ENCODE assay signal across 9 mouse cellular contexts in genomic region chr2:126245446-126245845, GRCm38 (mm10). TPM values are rescaled to one million over a fixed set of nuclear protein-coding genes. Genes with fewer than 3 reads are reported as not detected.
DNase-seq lines count a peak whose midpoint lies in the region; ATAC-seq and TF ChIP-seq lines count a peak whose summit lies in the region.
"Had no signal": no experiment of that assay in that cellular context is flagged by ENCODE, and none has a peak within 500 bp of the region (broad histone marks: within the 10 kb centered on the region; RNA-seq: fewer than 3 reads in every experiment).

No protein-coding gene starts in this region.

- H3K9me3 ChIP-seq in kidney, postnatal 0 days (replicated peaks; ENCODE audit: low read length): no peaks in the 10 kb centered on the region
- no peaks in the 10 kb centered on the region for H3K9me3 ChIP-seq in limb, embryonic 14.5 days (ENCODE audit: control insufficient read depth, low read length)

- peak; percentile 33 for DNase-seq in kidney, postnatal 0 days (ENCODE audit: low spot score)
- no peak for DNase-seq in kidney, adult 11 months
- DNase-seq in NIH3T3 (ENCODE audit: low read depth): peak; percentile 80
- peak; percentile 5 for DNase-seq in embryo, embryonic 9.5 days (ENCODE audit: extremely low spot score)
- peak; percentile 11 for DNase-seq in limb, embryonic 14.5 days (ENCODE audit: low spot score)
- no peak for DNase-seq in spleen, postnatal 14 days (ENCODE audit: low spot score in 2 of 2)

- H3K4me2 ChIP-seq in kidney, postnatal 0 days (ENCODE audit: low read length): no peak overlapping the region
- H3K4me2 ChIP-seq in limb, embryonic 14.5 days (replicated peaks; ENCODE audit: low read depth, low read length, severe bottlenecking): no peak overlapping the region

- peak; percentile 57 for TF ChIP-seq CTCF in kidney, postnatal 0 days (IDR thresholded peaks at IDR 0.05; ENCODE audit: low read depth)

- H3K36me3 ChIP-seq in kidney, postnatal 0 days (ENCODE audit: insufficient read depth, low read length): no peaks in the 10 kb centered on the region
- no peaks in the 10 kb centered on the region for H3K36me3 ChIP-seq in limb, embryonic 14.5 days (ENCODE audit: control insufficient read depth, insufficient read depth, low read length)

- no peak for ATAC-seq in kidney, postnatal 0 days (replicated peaks; ENCODE audit: low FRiP score, low read depth)
- ATAC-seq in limb, embryonic 14.5 days (ENCODE audit: low FRiP score, low read depth): no peak
- no peak for ATAC-seq in megakaryocyte-erythroid progenitor cell, adult 5-6 weeks (replicated peaks; ENCODE audit: low FRiP score, low TSS enrichment, poor library complexity, severe bottlenecking)

- TF ChIP-seq POLR2A in limb, embryonic 14.5 days (IDR thresholded peaks at IDR 0.05; ENCODE audit: borderline replicate concordance, extremely low read depth, insufficient read depth, insufficient read length): no peak

- no peak overlapping the region for H3K4me3 ChIP-seq in kidney, postnatal 0 days (replicated peaks; ENCODE audit: low read depth, low read length)
- no peak overlapping the region for H3K4me3 ChIP-seq in limb, embryonic 14.5 days (replicated peaks; ENCODE audit: low read length)

- H3K27me3 ChIP-seq in kidney, postnatal 0 days (ENCODE audit: insufficient read depth, low read length): no peaks in the 10 kb centered on the region
- no peaks in the 10 kb centered on the region for H3K27me3 ChIP-seq in limb, embryonic 14.5 days (ENCODE audit: control insufficient read depth, insufficient read depth, low read length)

- 32% methylated on average over 2 of the region's 2 CpGs for WGBS in kidney, postnatal 0 days
- WGBS in limb, embryonic 14.5 days: 38% methylated on average over 2 of the region's 2 CpGs

- no peak overlapping the region for H3K9ac ChIP-seq in kidney, postnatal 0 days (ENCODE audit: low read depth, low read length)
- no peak overlapping the region for H3K9ac ChIP-seq in limb, embryonic 14.5 days (ENCODE audit: low read depth, low read length, severe bottlenecking)

- H3K27ac ChIP-seq in kidney, postnatal 0 days: no peak overlapping the region
- H3K27ac ChIP-seq in limb, embryonic 14.5 days (replicated peaks; ENCODE audit: low read depth, low read length): no peak overlapping the region

- no peaks in the 10 kb centered on the region for H3K4me1 ChIP-seq in kidney, postnatal 0 days (replicated peaks; ENCODE audit: insufficient read depth, low read length)
- no peaks in the 10 kb centered on the region for H3K4me1 ChIP-seq in limb, embryonic 14.5 days (ENCODE audit: control insufficient read depth, insufficient read depth, low read length)

RNA-seq across cellular contexts. Expression of gene Gm17555, which starts 30.5 kb away (rescaled TPM):
- not detected in 2 replicates for polyA plus RNA-seq in kidney, postnatal 0 days (2015; fragmentation: Nextera tagmentation; extraction: Ambion mirVana)
- not detected in 2 replicates for polyA plus RNA-seq in limb, embryonic 14.5 days (2012; rRNA removed)
- not detected in 2 replicates for polyA plus RNA-seq in limb, embryonic 14.5 days (2014; fragmentation: Nextera tagmentation; extraction: Ambion mirVana)
- total RNA-seq in megakaryocyte-erythroid progenitor cell, adult 5-6 weeks (2014; fragmentation: Nextera tagmentation): not detected in 2 replicates
- total RNA-seq in megakaryocyte-erythroid progenitor cell, adult 5-6 weeks (2017): not detected in 2 replicates
- polyA plus RNA-seq: heart, embryonic 16.5 days; lung, embryonic 16.5 days had no signal

Comparison
In these comparisons a context has a peak if more than half of its experiments do, and no peak if none do; other contexts are left out.
1. DNase-seq: peak in kidney, postnatal 0 days (single experiment), NIH3T3 (single experiment), embryo, embryonic 9.5 days (single experiment) and limb, embryonic 14.5 days (single experiment); none in kidney, adult 11 months (single experiment) and spleen, postnatal 14 days (0 of 2).